Mouse (Mus musculus): ENCODE measurements at regions not wholly inside any gene's neighbourhood (a gene's known extent, or its start where the extent isn't known, plus 50 kb on each side); places are given as distances from the start of the nearest gene placed in this dataset.

- no peak for DNase-seq (ENCODE audit: low read depth, low spot score)
Measured at GRCm38 (mm10) chr11:21033823-21034401, 57.2 kb upstream of the Peli1 start.

DNA sequence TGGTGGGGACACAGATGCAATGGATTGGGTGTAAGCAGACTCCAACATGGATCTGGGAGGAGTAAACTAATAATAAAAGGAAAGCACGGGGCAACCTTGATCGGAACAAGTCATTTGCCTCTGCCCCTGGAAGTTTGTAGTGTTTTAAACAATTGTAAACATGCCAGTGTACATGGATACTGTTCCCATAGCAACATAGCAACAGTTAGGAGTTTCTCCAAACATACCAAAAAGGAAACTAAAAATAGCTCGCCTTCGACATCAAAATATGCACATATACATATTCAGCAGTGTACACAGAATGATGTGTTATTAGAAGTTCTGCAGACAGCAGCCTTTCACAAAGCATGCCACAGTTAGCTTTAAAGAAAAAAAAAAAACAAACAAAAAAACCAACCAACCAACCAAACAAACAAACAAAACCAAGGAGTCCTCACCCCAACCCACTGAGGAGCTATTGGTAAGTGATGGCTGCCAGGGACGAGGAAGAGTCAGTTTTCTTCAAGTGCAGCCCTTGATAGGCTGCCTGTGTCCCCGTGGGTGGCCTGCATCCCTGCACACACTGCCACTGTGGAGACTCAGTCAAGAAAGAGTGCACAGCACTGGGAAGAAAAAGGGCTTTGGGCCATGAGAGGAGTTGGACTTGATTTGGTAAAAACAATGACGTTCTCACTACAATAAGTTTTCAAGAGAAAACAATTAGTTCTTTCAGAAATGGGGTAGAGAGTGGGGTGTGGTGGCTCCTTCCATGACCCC is 54.8 kb upstream of the Peli1 start:
- DNase-seq (ENCODE audit: low read depth, low spot score), result no peak

GRCm38 (mm10) chr11:21037267-21037906 is 53.7 kb upstream of the Peli1 start:
- no peak for DNase-seq (ENCODE audit: low read depth, low spot score)

DNA sequence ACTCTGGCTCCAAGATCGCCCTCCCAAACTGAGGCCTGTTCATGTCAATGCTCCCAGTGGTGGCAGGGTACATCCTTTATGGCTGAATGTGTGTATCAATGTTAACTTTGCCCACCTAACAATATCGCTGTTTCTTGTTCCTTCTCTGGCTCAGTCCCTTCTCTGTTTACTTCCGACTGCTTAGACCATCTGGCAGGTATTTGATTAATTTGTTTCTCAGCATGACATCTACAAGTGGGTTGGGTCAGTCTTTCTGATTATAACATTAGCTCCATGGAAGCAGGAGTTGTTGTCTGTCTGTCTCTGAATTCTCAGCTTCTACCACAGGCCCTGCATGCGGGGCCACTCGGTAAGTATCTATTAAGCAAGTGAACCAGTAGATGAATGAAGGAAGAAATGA is 49.9 kb upstream of the Peli1 start:
- no peak for DNase-seq (ENCODE audit: low read depth, low spot score)

Data from embryo, embryonic 11.5 days (tissue).